Mouse (Mus musculus) limb, embryonic 10.5 days (tissue): Measurements from ENCODE around the gene Npy4r. TPM values are rescaled to one million over a fixed set of nuclear protein-coding genes. Genes with fewer than 3 reads are reported as not detected.
A peak's percentile ranks its signal among the peaks of the same experiment; 100 is the strongest.

ENCODE experiments used
- DNase-seq: peaks from one replicate; pipeline ENCODE4 v3.0.0-alpha.2; 2017; ENCODE audit warnings: low spot score
- H3K27ac ChIP-seq: fragments of 300-500 bp; sonication (generic); 2 replicates; pipeline ENCODE4 v1.5.1; 2016; ENCODE audit warnings: mild to moderate bottlenecking
- H3K27me3 ChIP-seq: fragments of 300-500 bp; sonication (generic); 2 replicates; pipeline ENCODE4 v1.6.1; 2016; ENCODE audit warnings: low read depth, mild to moderate bottlenecking; ENCODE audit not compliant: poor library complexity, severe bottlenecking
- H3K36me3 ChIP-seq: fragments of 300-500 bp; sonication (generic); 2 replicates; pipeline ENCODE4 v1.6.1; 2016; ENCODE audit warnings: mild to moderate bottlenecking, moderate library complexity
- H3K4me1 ChIP-seq: fragments of 300-500 bp; sonication (generic); 2 replicates; pipeline ENCODE4 v1.6.1; 2016
- H3K4me3 ChIP-seq: fragments of 300-500 bp; sonication (generic); 2 replicates; pipeline ENCODE4 v1.5.1; 2016; ENCODE audit warnings: mild to moderate bottlenecking, moderate library complexity
- H3K9me3 ChIP-seq: fragments of 300-500 bp; sonication (generic); replicated peaks from 2 replicates; pipeline ENCODE4 v1.6.1; 2016; ENCODE audit warnings: mild to moderate bottlenecking
- WGBS: fragments of 180-500 bp; shearing (Covaris S2); methylation state at CpG from one replicate; pipeline ENCODE4 v1.1.7; 2016; 5-methylcytosine and 5-hydroxymethylcytosine counted together
- polyA plus RNA-seq: library from polyadenylated mRNA; unstranded; fragments of >200 nt; fragmentation: Nextera tagmentation; extraction: Ambion mirVana; gene quantifications from 2 replicates; pipeline ENCODE4 v1.2.1, GENCODE M21; 2016

Npy4r gene
- polyA plus RNA-seq: not detected in 2 replicates

GRCm38 (mm10) chr14:34152342-34152741, at the start of gene Npy4r:
Npy4r (minus strand) TSS chr14:34152489.
- peak; percentile 58 for DNase-seq
- WGBS: 16% methylated on average over 16 of the region's 16 CpGs
- Histone ChIP-seq H3K36me3 (no peaks in the 10 kb centered on the region), H3K4me3 (peak within 1 kb of the TSS; percentile 22; the same call in 1 of the 2 replicates), H3K4me1 (peaks cover 8% of the 10 kb centered on the region), H3K9me3 (no peaks in the 10 kb centered on the region), H3K27ac (no peak within 1 kb of the TSS), H3K27me3 (peaks cover 26% of the 10 kb centered on the region)

GRCm38 (mm10) chr14:34201231-34202035, 49.1 kb upstream of the Npy4r start, which contains the start of gene Gprin2:
Gprin2 (minus strand) TSS chr14:34201653.
- peak within 1 kb of the TSS; percentile 65 for H3K27ac ChIP-seq
- peak; percentile 62 for DNase-seq
- 3% methylated on average over 47 of the region's 52 CpGs for WGBS

GRCm38 (mm10) chr14:34200738-34201230, 48.5 kb upstream of the Npy4r start:
- peak; percentile 57 for DNase-seq
- WGBS: 3% methylated on average over 19 of the region's 19 CpGs
- H3K27me3 ChIP-seq: peaks cover 51% of the 10 kb centered on the region
- no peaks in the 10 kb centered on the region for H3K36me3 ChIP-seq
- peaks cover 26% of the 10 kb centered on the region for H3K4me1 ChIP-seq
- H3K27ac ChIP-seq: peak overlapping the region; percentile 65
- no peaks in the 10 kb centered on the region for H3K9me3 ChIP-seq
- H3K4me3 ChIP-seq: peak overlapping the region; percentile 80

More at GRCm38 (mm10) chr14:34201231-34202035, 49.1 kb upstream of the Npy4r start, which contains the start of gene Gprin2:
- Histone ChIP-seq H3K27me3 (peaks cover 51% of the 10 kb centered on the region), H3K4me3 (peak within 1 kb of the TSS; percentile 80), H3K9me3 (no peaks in the 10 kb centered on the region), H3K36me3 (no peaks in the 10 kb centered on the region), H3K4me1 (peaks cover 20% of the 10 kb centered on the region)

- H3K27me3 ChIP-seq: peaks cover 36% of the 10 kb centered on the region
- peak overlapping the region; percentile 64 for H3K27ac ChIP-seq
- no peak overlapping the region for H3K4me3 ChIP-seq
- H3K9me3 ChIP-seq: no peaks in the 10 kb centered on the region
- H3K36me3 ChIP-seq: no peaks in the 10 kb centered on the region
- 27% methylated on average over 4 of the region's 4 CpGs for WGBS
- no peak for DNase-seq
- H3K4me1 ChIP-seq: peaks cover 28% of the 10 kb centered on the region
Observed at GRCm38 (mm10) chr14:34196706-34197105, 44.4 kb upstream of the Npy4r start.

- no peak overlapping the region; the same call in 1 of the 2 replicates for H3K27ac ChIP-seq
- H3K4me1 ChIP-seq: peaks cover 16% of the 10 kb centered on the region
- H3K36me3 ChIP-seq: no peaks in the 10 kb centered on the region
- DNase-seq: no peak
- WGBS: 87% methylated on average over 15 of the region's 15 CpGs
- peaks cover 26% of the 10 kb centered on the region for H3K27me3 ChIP-seq
- no peaks in the 10 kb centered on the region for H3K9me3 ChIP-seq
- no peak overlapping the region for H3K4me3 ChIP-seq
Observed at GRCm38 (mm10) chr14:34195466-34195865, 43.2 kb upstream of the Npy4r start.

- no peak for DNase-seq
- Histone ChIP-seq H3K4me3 (no peak overlapping the region), H3K36me3 (no peaks in the 10 kb centered on the region), H3K27me3 (peaks cover 12% of the 10 kb centered on the region; the same call in 1 of the 2 replicates), H3K4me1 (peaks cover 15% of the 10 kb centered on the region), H3K9me3 (no peaks in the 10 kb centered on the region), H3K27ac (no peak overlapping the region)
- WGBS: 84% methylated on average over 4 of the region's 4 CpGs
Observed at GRCm38 (mm10) chr14:34193879-34194278, 41.6 kb upstream of the Npy4r start.

- no peaks in the 10 kb centered on the region for H3K36me3 ChIP-seq
- DNase-seq: no peak
- 67% methylated on average over 7 of the region's 7 CpGs for WGBS
- H3K27ac ChIP-seq: no peak overlapping the region
- H3K9me3 ChIP-seq: no peaks in the 10 kb centered on the region
- peaks cover 4% of the 10 kb centered on the region; the same call in 1 of the 2 replicates for H3K27me3 ChIP-seq
- H3K4me3 ChIP-seq: no peak overlapping the region
- 0 out of 2 replicates have a peak, but pooled peaks cover under 1% of the 10 kb centered on the region for H3K4me1 ChIP-seq
Observed at GRCm38 (mm10) chr14:34190361-34190760, 38.1 kb upstream of the Npy4r start.

- WGBS: 63% methylated on average over 5 of the region's 5 CpGs
- DNase-seq: peak; percentile 47
Observed at GRCm38 (mm10) chr14:34188629-34189028, 36.3 kb upstream of the Npy4r start.

GRCm38 (mm10) chr14:34183101-34183500, 30.8 kb upstream of the Npy4r start:
- WGBS: 85% methylated on average over 1 of the region's 1 CpGs
- Histone ChIP-seq H3K9me3 (no peaks in the 10 kb centered on the region), H3K27ac (no peak overlapping the region), H3K4me3 (no peak overlapping the region), H3K4me1 (no peaks in the 10 kb centered on the region), H3K36me3 (no peaks in the 10 kb centered on the region), H3K27me3 (no peaks in the 10 kb centered on the region)
- DNase-seq: no peak

More at GRCm38 (mm10) chr14:34188629-34189028, 36.3 kb upstream of the Npy4r start:
- H3K27ac ChIP-seq: no peak overlapping the region
- no peaks in the 10 kb centered on the region for H3K36me3 ChIP-seq
- no peak overlapping the region for H3K4me3 ChIP-seq
- no peaks in the 10 kb centered on the region for H3K9me3 ChIP-seq
- no peaks in the 10 kb centered on the region for H3K4me1 ChIP-seq
- no peaks in the 10 kb centered on the region for H3K27me3 ChIP-seq

- Histone ChIP-seq H3K27me3 (no peaks in the 10 kb centered on the region), H3K36me3 (no peaks in the 10 kb centered on the region), H3K4me3 (no peak overlapping the region), H3K9me3 (no peaks in the 10 kb centered on the region), H3K27ac (no peak overlapping the region), H3K4me1 (no peaks in the 10 kb centered on the region)
- no peak for DNase-seq
- 98% methylated on average over 3 of the region's 3 CpGs for WGBS
Observed at GRCm38 (mm10) chr14:34179351-34179750, 27.1 kb upstream of the Npy4r start.

GRCm38 (mm10) chr14:34171107-34171506, 18.8 kb upstream of the Npy4r start:
- no peaks in the 10 kb centered on the region for H3K36me3 ChIP-seq
- no peaks in the 10 kb centered on the region for H3K27me3 ChIP-seq
- 92% methylated on average over 3 of the region's 3 CpGs for WGBS

GRCm38 (mm10) chr14:34155752-34156151, 3.5 kb upstream of the Npy4r start:
- Histone ChIP-seq H3K36me3 (no peaks in the 10 kb centered on the region), H3K9me3 (no peaks in the 10 kb centered on the region), H3K4me3 (no peak overlapping the region), H3K27me3 (peaks cover 26% of the 10 kb centered on the region), H3K4me1 (peaks cover 8% of the 10 kb centered on the region), H3K27ac (no peak overlapping the region)
- 86% methylated on average over 12 of the region's 12 CpGs for WGBS
- DNase-seq: no peak

More at GRCm38 (mm10) chr14:34171107-34171506, 18.8 kb upstream of the Npy4r start:
- no peaks in the 10 kb centered on the region for H3K9me3 ChIP-seq
- DNase-seq: no peak
- no peak overlapping the region for H3K27ac ChIP-seq
- H3K4me3 ChIP-seq: no peak overlapping the region
- H3K4me1 ChIP-seq: no peaks in the 10 kb centered on the region
